Mouse (Mus musculus): Measurements from ENCODE around the gene Arl5c. TPM values are rescaled to one million over a fixed set of nuclear protein-coding genes. Genes with fewer than 3 reads are reported as not detected.

Gene Arl5c
- polyA plus RNA-seq, 1 experiment from 2014 or later = 7.1 TPM

GRCm38 (mm10) chr11:97982721-97983120, 13.3 kb downstream of the Arl5c start:
- peaks cover 27% of the 10 kb centered on the region for H3K27me3 ChIP-seq (ENCODE audit: control insufficient read depth, insufficient read depth, low read length)
- H3K4me3 ChIP-seq (replicated peaks; ENCODE audit: low read depth, low read length) = no peak overlapping the region
- no peaks in the 10 kb centered on the region for H3K36me3 ChIP-seq (ENCODE audit: control insufficient read depth, insufficient read depth, low read length)
- peaks cover 3% of the 10 kb centered on the region; the same call in 1 of the 2 replicates for H3K4me1 ChIP-seq (ENCODE audit: control insufficient read depth, insufficient read depth, low read length)
- H3K9me3 ChIP-seq (ENCODE audit: control insufficient read depth, low read length) = no peaks in the 10 kb centered on the region
- 90% methylated on average over 9 of the region's 9 CpGs for WGBS
- no peak overlapping the region for H3K9ac ChIP-seq (replicated peaks; ENCODE audit: low read length)
- H3K27ac ChIP-seq (replicated peaks; ENCODE audit: low read depth, low read length) = no peak overlapping the region
- no peak overlapping the region for H3K4me2 ChIP-seq (ENCODE audit: low read length)
- DNase-seq = no peak
- no peak for ATAC-seq (ENCODE audit: low FRiP score, low TSS enrichment)

GRCm38 (mm10) chr11:97980531-97980966, 15.4 kb downstream of the Arl5c start:
- H3K27me3 ChIP-seq (ENCODE audit: control insufficient read depth, insufficient read depth, low read length) = peaks cover 14% of the 10 kb centered on the region
- no peak overlapping the region for H3K4me3 ChIP-seq (replicated peaks; ENCODE audit: low read depth, low read length)
- no peaks in the 10 kb centered on the region for H3K4me1 ChIP-seq (ENCODE audit: control insufficient read depth, insufficient read depth, low read length)
- no peaks in the 10 kb centered on the region for H3K9me3 ChIP-seq (ENCODE audit: control insufficient read depth, low read length)
- no peak overlapping the region for H3K27ac ChIP-seq (replicated peaks; ENCODE audit: low read depth, low read length)
- ATAC-seq (ENCODE audit: low FRiP score, low TSS enrichment) = no peak
- WGBS = 66% methylated on average over 9 of the region's 9 CpGs
- H3K9ac ChIP-seq (replicated peaks; ENCODE audit: low read length) = no peak overlapping the region
- DNase-seq = no peak
- no peak overlapping the region for H3K4me2 ChIP-seq (ENCODE audit: low read length)
- no peaks in the 10 kb centered on the region for H3K36me3 ChIP-seq (ENCODE audit: control insufficient read depth, insufficient read depth, low read length)

- Histone ChIP-seq H3K4me3 (replicated peaks; ENCODE audit: low read depth, low read length) (no peak overlapping the region), H3K9ac (replicated peaks; ENCODE audit: low read length) (no peak overlapping the region), H3K36me3 (ENCODE audit: control insufficient read depth, insufficient read depth, low read length) (no peaks in the 10 kb centered on the region), H3K4me1 (ENCODE audit: control insufficient read depth, insufficient read depth, low read length) (no peaks in the 10 kb centered on the region), H3K27ac (replicated peaks; ENCODE audit: low read depth, low read length) (no peak overlapping the region), H3K4me2 (ENCODE audit: low read length) (no peak overlapping the region), H3K9me3 (ENCODE audit: control insufficient read depth, low read length) (no peaks in the 10 kb centered on the region), H3K27me3 (ENCODE audit: control insufficient read depth, insufficient read depth, low read length) (peaks cover 8% of the 10 kb centered on the region)
- no peak for ATAC-seq (ENCODE audit: low FRiP score, low TSS enrichment)
- 69% methylated on average over 10 of the region's 10 CpGs for WGBS
- no peak for DNase-seq
Measured at GRCm38 (mm10) chr11:97979824-97980495, 16.0 kb downstream of the Arl5c start.

GRCm38 (mm10) chr11:97978392-97978791, 17.6 kb downstream of the Arl5c start:
- DNase-seq = no peak
- no peaks in the 10 kb centered on the region for H3K9me3 ChIP-seq (ENCODE audit: control insufficient read depth, low read length)
- H3K27ac ChIP-seq (replicated peaks; ENCODE audit: low read depth, low read length) = no peak overlapping the region
- H3K4me1 ChIP-seq (ENCODE audit: control insufficient read depth, insufficient read depth, low read length) = no peaks in the 10 kb centered on the region
- no peak overlapping the region for H3K4me3 ChIP-seq (replicated peaks; ENCODE audit: low read depth, low read length)
- H3K27me3 ChIP-seq (ENCODE audit: control insufficient read depth, insufficient read depth, low read length) = no peaks in the 10 kb centered on the region
- H3K36me3 ChIP-seq (ENCODE audit: control insufficient read depth, insufficient read depth, low read length) = no peaks in the 10 kb centered on the region
- WGBS = 89% methylated on average over 13 of the region's 13 CpGs
- no peak overlapping the region for H3K4me2 ChIP-seq (ENCODE audit: low read length)
- no peak for ATAC-seq (ENCODE audit: low FRiP score, low TSS enrichment)
- no peak overlapping the region for H3K9ac ChIP-seq (replicated peaks; ENCODE audit: low read length)

- ATAC-seq (ENCODE audit: low FRiP score, low TSS enrichment) (no peak), DNase-seq (no peak)
- Histone ChIP-seq H3K27me3 (ENCODE audit: control insufficient read depth, insufficient read depth, low read length) (no peaks in the 10 kb centered on the region), H3K27ac (replicated peaks; ENCODE audit: low read depth, low read length) (no peak overlapping the region), H3K9me3 (ENCODE audit: control insufficient read depth, low read length) (no peaks in the 10 kb centered on the region), H3K4me3 (replicated peaks; ENCODE audit: low read depth, low read length) (no peak overlapping the region), H3K4me1 (ENCODE audit: control insufficient read depth, insufficient read depth, low read length) (no peaks in the 10 kb centered on the region), H3K4me2 (ENCODE audit: low read length) (no peak overlapping the region), H3K9ac (replicated peaks; ENCODE audit: low read length) (no peak overlapping the region), H3K36me3 (ENCODE audit: control insufficient read depth, insufficient read depth, low read length) (no peaks in the 10 kb centered on the region)
- WGBS = 75% methylated on average over 5 of the region's 5 CpGs
Measured at GRCm38 (mm10) chr11:97977797-97978196, 18.2 kb downstream of the Arl5c start.

GRCm38 (mm10) chr11:97974746-97975145, 21.2 kb downstream of the Arl5c start:
- WGBS = 88% methylated on average over 5 of the region's 5 CpGs
- Histone ChIP-seq H3K27ac (replicated peaks; ENCODE audit: low read depth, low read length) (no peak overlapping the region), H3K36me3 (ENCODE audit: control insufficient read depth, insufficient read depth, low read length) (no peaks in the 10 kb centered on the region), H3K4me1 (ENCODE audit: control insufficient read depth, insufficient read depth, low read length) (no peaks in the 10 kb centered on the region), H3K27me3 (ENCODE audit: control insufficient read depth, insufficient read depth, low read length) (no peaks in the 10 kb centered on the region), H3K4me2 (ENCODE audit: low read length) (no peak overlapping the region), H3K9ac (replicated peaks; ENCODE audit: low read length) (no peak overlapping the region), H3K4me3 (replicated peaks; ENCODE audit: low read depth, low read length) (no peak overlapping the region), H3K9me3 (ENCODE audit: control insufficient read depth, low read length) (no peaks in the 10 kb centered on the region)
- no peak for DNase-seq
- no peak for ATAC-seq (ENCODE audit: low FRiP score, low TSS enrichment)

GRCm38 (mm10) chr11:97974141-97974540, 21.8 kb downstream of the Arl5c start:
- no peak overlapping the region for H3K4me2 ChIP-seq (ENCODE audit: low read length)
- H3K36me3 ChIP-seq (ENCODE audit: control insufficient read depth, insufficient read depth, low read length) = no peaks in the 10 kb centered on the region
- no peaks in the 10 kb centered on the region for H3K4me1 ChIP-seq (ENCODE audit: control insufficient read depth, insufficient read depth, low read length)
- no peak overlapping the region for H3K4me3 ChIP-seq (replicated peaks; ENCODE audit: low read depth, low read length)
- ATAC-seq (ENCODE audit: low FRiP score, low TSS enrichment) (no peak), DNase-seq (no peak)
- 87% methylated on average over 5 of the region's 5 CpGs for WGBS
- H3K9ac ChIP-seq (replicated peaks; ENCODE audit: low read length) = no peak overlapping the region
- no peaks in the 10 kb centered on the region for H3K9me3 ChIP-seq (ENCODE audit: control insufficient read depth, low read length)
- no peak overlapping the region for H3K27ac ChIP-seq (replicated peaks; ENCODE audit: low read depth, low read length)
- no peaks in the 10 kb centered on the region for H3K27me3 ChIP-seq (ENCODE audit: control insufficient read depth, insufficient read depth, low read length)

GRCm38 (mm10) chr11:97972434-97972833, 23.5 kb downstream of the Arl5c start:
- Histone ChIP-seq H3K27me3 (ENCODE audit: control insufficient read depth, insufficient read depth, low read length) (no peaks in the 10 kb centered on the region), H3K9me3 (ENCODE audit: control insufficient read depth, low read length) (no peaks in the 10 kb centered on the region), H3K4me1 (ENCODE audit: control insufficient read depth, insufficient read depth, low read length) (no peaks in the 10 kb centered on the region), H3K4me3 (replicated peaks; ENCODE audit: low read depth, low read length) (no peak overlapping the region), H3K4me2 (ENCODE audit: low read length) (no peak overlapping the region), H3K9ac (replicated peaks; ENCODE audit: low read length) (no peak overlapping the region), H3K27ac (replicated peaks; ENCODE audit: low read depth, low read length) (no peak overlapping the region), H3K36me3 (ENCODE audit: control insufficient read depth, insufficient read depth, low read length) (no peaks in the 10 kb centered on the region)
- DNase-seq = no peak
- no peak for ATAC-seq (ENCODE audit: low FRiP score, low TSS enrichment)
- 70% methylated on average over 2 of the region's 2 CpGs for WGBS

- WGBS = 43% methylated on average over 7 of the region's 7 CpGs
Measured at GRCm38 (mm10) chr11:97971232-97971631, 24.7 kb downstream of the Arl5c start.

More at GRCm38 (mm10) chr11:97971232-97971631, 24.7 kb downstream of the Arl5c start:
- no peak overlapping the region for H3K27ac ChIP-seq (replicated peaks; ENCODE audit: low read depth, low read length)
- H3K9ac ChIP-seq (replicated peaks; ENCODE audit: low read length) = no peak overlapping the region
- no peak for DNase-seq
- H3K9me3 ChIP-seq (ENCODE audit: control insufficient read depth, low read length) = no peaks in the 10 kb centered on the region
- H3K36me3 ChIP-seq (ENCODE audit: control insufficient read depth, insufficient read depth, low read length) = no peaks in the 10 kb centered on the region
- ATAC-seq (ENCODE audit: low FRiP score, low TSS enrichment) = no peak
- H3K4me2 ChIP-seq (ENCODE audit: low read length) = no peak overlapping the region
- no peaks in the 10 kb centered on the region for H3K27me3 ChIP-seq (ENCODE audit: control insufficient read depth, insufficient read depth, low read length)
- H3K4me1 ChIP-seq (ENCODE audit: control insufficient read depth, insufficient read depth, low read length) = no peaks in the 10 kb centered on the region
- no peak overlapping the region for H3K4me3 ChIP-seq (replicated peaks; ENCODE audit: low read depth, low read length)
